Mouse (Mus musculus): ENCODE measurements around the gene Cep55. TPM values are rescaled to one million over a fixed set of nuclear protein-coding genes. Genes with fewer than 3 reads are reported as not detected.

Gene Cep55
- polyA plus RNA-seq, 1 experiment from 2014 or later = 30.3 TPM

DNA sequence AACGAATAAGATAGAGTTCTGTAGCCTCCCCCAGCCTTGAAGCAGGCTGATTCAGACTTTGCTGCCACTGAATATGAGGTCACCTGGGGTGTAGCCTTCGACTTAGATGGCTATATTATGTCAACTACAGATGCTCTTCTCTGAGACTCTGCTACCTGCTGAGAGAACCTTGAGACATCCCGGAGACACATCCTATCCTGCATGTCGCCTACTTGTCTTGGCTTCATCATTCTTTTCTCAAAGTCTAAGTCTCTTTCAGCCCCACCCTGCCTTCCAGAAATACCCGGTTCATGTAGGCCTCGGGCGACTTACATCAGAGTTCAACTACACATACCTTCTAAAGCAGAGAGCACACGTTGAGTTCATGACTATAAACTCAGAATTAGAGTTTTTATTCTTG, 2.1 kb downstream of the Cep55 start:
- peaks cover 19% of the 10 kb centered on the region for H3K36me3 ChIP-seq (ENCODE audit: insufficient read depth, low read length)
- no peak overlapping the region for H3K4me2 ChIP-seq (replicated peaks; ENCODE audit: low read depth, low read length)
- H3K27me3 ChIP-seq (ENCODE audit: insufficient read depth, low read length) = no peaks in the 10 kb centered on the region
- H3K4me3 ChIP-seq (ENCODE audit: low read length) = no peak overlapping the region
- H3K9ac ChIP-seq (replicated peaks; ENCODE audit: low read length) = no peak overlapping the region
- 90% methylated on average over 8 of the region's 8 CpGs for WGBS
- H3K27ac ChIP-seq (ENCODE audit: low read length) = no peak overlapping the region
- no peak for ATAC-seq (ENCODE audit: low FRiP score, low TSS enrichment)
- H3K9me3 ChIP-seq (ENCODE audit: low read length) = no peaks in the 10 kb centered on the region
- H3K4me1 ChIP-seq (ENCODE audit: insufficient read depth, low read length) = peaks cover 14% of the 10 kb centered on the region; the same call in 1 of the 2 replicates

DNA sequence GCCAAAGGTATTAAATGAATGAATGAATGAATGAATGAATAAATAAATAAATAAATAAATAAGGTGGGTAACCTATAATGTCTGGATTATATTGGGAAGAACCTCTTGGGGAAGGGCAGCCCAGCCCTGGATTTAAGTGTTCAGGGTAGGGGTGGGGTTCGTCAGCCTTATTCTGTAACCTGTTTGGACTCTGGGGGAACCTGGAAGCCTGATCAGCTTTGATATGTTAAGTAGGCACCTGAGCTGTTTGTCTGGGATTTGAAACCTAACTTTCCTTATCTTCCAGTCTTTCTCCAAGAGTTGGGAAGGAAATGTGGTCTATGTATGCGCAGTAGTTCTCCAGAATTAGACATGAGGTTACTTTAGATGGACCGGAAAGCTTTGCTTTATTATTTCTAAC, 8.4 kb downstream of the Cep55 start:
- 89% methylated on average over 3 of the region's 3 CpGs for WGBS
- Histone ChIP-seq H3K4me1 (ENCODE audit: insufficient read depth, low read length) (no peaks in the 10 kb centered on the region), H3K4me3 (ENCODE audit: low read length) (no peak overlapping the region), H3K27ac (ENCODE audit: low read length) (no peak overlapping the region), H3K27me3 (ENCODE audit: insufficient read depth, low read length) (no peaks in the 10 kb centered on the region), H3K9me3 (ENCODE audit: low read length) (no peaks in the 10 kb centered on the region), H3K9ac (replicated peaks; ENCODE audit: low read length) (no peak overlapping the region), H3K4me2 (replicated peaks; ENCODE audit: low read depth, low read length) (no peak overlapping the region), H3K36me3 (ENCODE audit: insufficient read depth, low read length) (peaks cover 24% of the 10 kb centered on the region)
- ATAC-seq (ENCODE audit: low FRiP score, low TSS enrichment) = no peak

DNA sequence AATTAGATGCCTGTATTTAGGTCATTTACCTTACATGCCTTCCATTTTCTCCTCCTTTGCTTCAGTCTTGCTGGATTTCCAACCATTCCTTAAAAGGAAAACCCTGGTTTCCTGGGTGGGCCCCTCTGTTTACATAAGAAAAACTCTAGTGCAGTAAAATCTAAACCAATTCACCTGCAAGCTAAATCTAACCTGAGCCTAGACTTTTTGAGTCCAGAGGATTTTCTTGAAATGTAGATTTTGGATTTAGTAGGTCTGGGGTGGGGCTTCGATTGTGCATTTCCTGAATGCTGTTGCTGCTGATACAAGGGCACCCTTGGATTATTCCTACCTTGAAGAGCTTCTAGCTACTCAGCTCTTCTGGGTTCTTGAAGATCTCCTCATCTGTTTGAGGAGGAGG, 9.2 kb downstream of the Cep55 start:
- Histone ChIP-seq H3K27me3 (ENCODE audit: insufficient read depth, low read length) (no peaks in the 10 kb centered on the region), H3K4me3 (ENCODE audit: low read length) (no peak overlapping the region), H3K27ac (ENCODE audit: low read length) (no peak overlapping the region), H3K9me3 (ENCODE audit: low read length) (no peaks in the 10 kb centered on the region), H3K36me3 (ENCODE audit: insufficient read depth, low read length) (peaks cover 26% of the 10 kb centered on the region), H3K9ac (replicated peaks; ENCODE audit: low read length) (no peak overlapping the region), H3K4me2 (replicated peaks; ENCODE audit: low read depth, low read length) (no peak overlapping the region), H3K4me1 (ENCODE audit: insufficient read depth, low read length) (no peaks in the 10 kb centered on the region)
- no peak for ATAC-seq (ENCODE audit: low FRiP score, low TSS enrichment)
- WGBS = 94% methylated on average over 1 of the region's 1 CpGs

DNA sequence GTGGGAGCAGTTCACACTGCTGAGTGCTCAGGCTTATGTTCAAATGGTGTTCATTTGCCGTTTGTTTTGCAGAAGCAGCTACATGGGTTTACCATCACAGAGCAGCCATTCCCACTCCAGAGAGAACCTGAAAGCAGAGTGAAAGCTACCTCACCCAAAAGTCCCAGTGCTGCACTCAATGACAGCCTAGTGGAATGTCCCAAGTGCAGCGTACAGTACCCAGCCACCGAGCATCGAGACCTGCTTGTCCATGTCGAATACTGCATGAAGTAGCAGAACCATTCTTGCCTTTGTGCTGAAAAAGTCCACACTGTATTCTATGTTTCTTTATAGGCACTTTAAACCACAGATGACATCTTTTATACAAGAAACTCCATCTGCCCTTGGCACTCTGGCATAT, 18.4 kb downstream of the Cep55 start:
- no peaks in the 10 kb centered on the region for H3K9me3 ChIP-seq (ENCODE audit: low read length)
- peaks cover 40% of the 10 kb centered on the region for H3K36me3 ChIP-seq (ENCODE audit: insufficient read depth, low read length)
- no peak overlapping the region for H3K27ac ChIP-seq (ENCODE audit: low read length)
- no peaks in the 10 kb centered on the region for H3K4me1 ChIP-seq (ENCODE audit: insufficient read depth, low read length)
- H3K4me3 ChIP-seq (ENCODE audit: low read length) = no peak overlapping the region
- no peaks in the 10 kb centered on the region for H3K27me3 ChIP-seq (ENCODE audit: insufficient read depth, low read length)
- 93% methylated on average over 5 of the region's 5 CpGs for WGBS
- no peak overlapping the region for H3K4me2 ChIP-seq (replicated peaks; ENCODE audit: low read depth, low read length)
- H3K9ac ChIP-seq (replicated peaks; ENCODE audit: low read length) = no peak overlapping the region
- no peak for ATAC-seq (ENCODE audit: low FRiP score, low TSS enrichment)

DNA sequence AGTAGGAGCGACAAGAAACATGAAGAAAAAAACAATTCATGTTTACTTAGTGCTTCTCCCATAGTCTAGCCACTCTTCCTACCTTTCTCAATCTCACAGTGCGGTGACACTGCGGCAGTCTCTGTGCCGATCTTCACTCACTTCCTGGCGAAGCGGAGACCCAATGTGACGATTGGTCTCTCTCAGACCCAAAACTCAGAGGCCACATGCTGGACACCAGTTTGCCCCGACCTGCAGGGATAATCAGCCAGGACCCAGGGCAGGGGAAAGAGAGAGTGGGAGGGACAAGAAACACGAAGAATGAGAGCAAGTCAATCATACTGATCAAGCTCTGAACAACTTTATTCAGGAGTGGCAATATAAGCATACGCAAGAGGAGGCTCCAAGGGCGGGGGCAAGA, 20.2 kb downstream of the Cep55 start:
- ATAC-seq (ENCODE audit: low FRiP score, low TSS enrichment) = no peak
- WGBS = 85% methylated on average over 11 of the region's 11 CpGs
- no peaks in the 10 kb centered on the region for H3K9me3 ChIP-seq (ENCODE audit: low read length)
- H3K4me1 ChIP-seq (ENCODE audit: insufficient read depth, low read length) = no peaks in the 10 kb centered on the region
- H3K27me3 ChIP-seq (ENCODE audit: insufficient read depth, low read length) = no peaks in the 10 kb centered on the region
- peaks cover 29% of the 10 kb centered on the region for H3K36me3 ChIP-seq (ENCODE audit: insufficient read depth, low read length)
- no peak overlapping the region for H3K27ac ChIP-seq (ENCODE audit: low read length)
- H3K9ac ChIP-seq (replicated peaks; ENCODE audit: low read length) = no peak overlapping the region
- no peak overlapping the region for H3K4me2 ChIP-seq (replicated peaks; ENCODE audit: low read depth, low read length)
- H3K4me3 ChIP-seq (ENCODE audit: low read length) = no peak overlapping the region

DNA sequence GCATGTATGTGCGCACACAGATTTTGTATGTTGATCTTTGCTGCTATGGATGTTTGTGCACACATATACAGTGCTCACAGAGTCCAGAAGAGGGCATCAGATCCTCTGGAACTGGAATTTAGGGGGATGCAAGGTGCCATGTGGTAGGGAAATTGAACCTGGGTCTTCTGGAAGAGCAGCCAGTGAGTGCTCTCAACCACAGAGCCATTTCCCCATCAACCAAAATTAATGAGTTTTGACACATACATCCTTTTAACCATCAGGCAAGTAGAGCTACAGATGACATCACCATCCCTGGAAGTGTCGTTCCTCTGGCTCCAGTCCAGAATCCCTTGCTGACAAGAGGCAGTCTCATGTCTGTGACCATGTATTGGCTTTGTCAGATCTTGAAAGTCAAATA, 21.4 kb downstream of the Cep55 start:
- Histone ChIP-seq H3K27ac (ENCODE audit: low read length) (no peak overlapping the region), H3K4me1 (ENCODE audit: insufficient read depth, low read length) (no peaks in the 10 kb centered on the region), H3K36me3 (ENCODE audit: insufficient read depth, low read length) (peaks cover 18% of the 10 kb centered on the region), H3K9ac (replicated peaks; ENCODE audit: low read length) (no peak overlapping the region), H3K4me3 (ENCODE audit: low read length) (no peak overlapping the region), H3K27me3 (ENCODE audit: insufficient read depth, low read length) (no peaks in the 10 kb centered on the region), H3K4me2 (replicated peaks; ENCODE audit: low read depth, low read length) (no peak overlapping the region), H3K9me3 (ENCODE audit: low read length) (no peaks in the 10 kb centered on the region)
- ATAC-seq (ENCODE audit: low FRiP score, low TSS enrichment) = no peak
- WGBS = 77% methylated on average over 2 of the region's 2 CpGs

DNA sequence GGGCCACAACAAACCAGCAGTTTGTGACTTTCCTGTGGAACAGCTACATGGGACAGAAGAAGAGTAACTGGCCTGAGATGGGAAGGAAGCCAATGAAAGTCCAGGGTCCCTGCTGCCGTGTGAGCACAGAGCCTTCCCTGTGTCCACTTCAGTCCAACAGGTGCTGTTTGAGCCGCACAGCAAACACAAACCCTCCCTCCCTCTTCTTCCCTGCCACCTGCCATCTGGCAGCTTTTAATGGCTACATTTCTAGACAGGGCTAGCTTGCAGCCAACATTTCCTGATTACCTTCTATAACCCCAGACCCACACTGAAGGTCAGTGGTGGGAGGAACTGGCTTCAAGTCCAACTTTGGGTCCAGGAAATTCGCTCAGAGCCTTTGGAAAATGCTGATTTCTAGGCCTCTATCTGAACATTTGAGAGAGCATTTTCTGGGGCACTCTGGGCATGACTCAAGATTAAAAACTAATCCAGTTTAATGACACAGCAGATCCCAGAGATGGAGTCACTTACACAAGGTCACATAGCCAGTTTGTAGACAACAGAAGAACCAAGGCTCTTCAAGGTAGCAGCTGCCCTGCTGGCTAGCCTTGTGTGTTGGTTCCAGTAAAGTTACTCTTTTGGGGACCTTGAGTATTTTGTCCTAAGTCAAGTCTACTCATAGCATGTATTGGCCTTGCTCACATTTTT, 23.2 kb downstream of the Cep55 start:
- Histone ChIP-seq H3K36me3 (ENCODE audit: insufficient read depth, low read length) (peaks cover 4% of the 10 kb centered on the region; the same call in 1 of the 2 replicates), H3K9ac (replicated peaks; ENCODE audit: low read length) (no peak overlapping the region), H3K27ac (ENCODE audit: low read length) (no peak overlapping the region), H3K27me3 (ENCODE audit: insufficient read depth, low read length) (no peaks in the 10 kb centered on the region), H3K4me2 (replicated peaks; ENCODE audit: low read depth, low read length) (no peak overlapping the region), H3K4me1 (ENCODE audit: insufficient read depth, low read length) (no peaks in the 10 kb centered on the region), H3K9me3 (ENCODE audit: low read length) (no peaks in the 10 kb centered on the region), H3K4me3 (ENCODE audit: low read length) (no peak overlapping the region)
- 63% methylated on average over 3 of the region's 3 CpGs for WGBS
- no peak for ATAC-seq (ENCODE audit: low FRiP score, low TSS enrichment)

DNA sequence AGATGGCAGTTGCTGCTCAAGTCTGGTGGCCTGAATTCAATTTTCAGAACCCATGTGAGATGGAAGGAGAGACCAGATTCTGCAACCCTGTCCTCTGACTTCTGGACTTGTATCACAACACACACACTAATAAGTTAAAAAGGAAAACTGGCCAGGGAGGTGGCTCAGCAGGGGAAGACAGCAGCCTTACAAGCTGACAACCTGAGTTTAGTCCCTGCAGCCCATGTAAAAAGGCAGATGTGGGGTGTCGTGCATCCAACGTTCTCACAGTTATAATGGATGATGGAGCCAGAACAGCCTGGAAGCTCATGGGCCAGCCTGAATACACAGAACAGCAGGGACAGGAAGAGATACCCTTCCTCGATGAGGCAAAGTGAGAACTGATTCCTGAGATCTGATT, 26.6 kb downstream of the Cep55 start:
- ATAC-seq (ENCODE audit: low FRiP score, low TSS enrichment) = no peak
- no peaks in the 10 kb centered on the region for H3K27me3 ChIP-seq (ENCODE audit: insufficient read depth, low read length)
- no peak overlapping the region for H3K4me2 ChIP-seq (replicated peaks; ENCODE audit: low read depth, low read length)
- no peaks in the 10 kb centered on the region for H3K9me3 ChIP-seq (ENCODE audit: low read length)
- H3K4me3 ChIP-seq (ENCODE audit: low read length) = no peak overlapping the region
- no peaks in the 10 kb centered on the region for H3K4me1 ChIP-seq (ENCODE audit: insufficient read depth, low read length)
- WGBS = 65% methylated on average over 3 of the region's 3 CpGs
- H3K9ac ChIP-seq (replicated peaks; ENCODE audit: low read length) = no peak overlapping the region
- H3K36me3 ChIP-seq (ENCODE audit: insufficient read depth, low read length) = no peaks in the 10 kb centered on the region
- no peak overlapping the region for H3K27ac ChIP-seq (ENCODE audit: low read length)

DNA sequence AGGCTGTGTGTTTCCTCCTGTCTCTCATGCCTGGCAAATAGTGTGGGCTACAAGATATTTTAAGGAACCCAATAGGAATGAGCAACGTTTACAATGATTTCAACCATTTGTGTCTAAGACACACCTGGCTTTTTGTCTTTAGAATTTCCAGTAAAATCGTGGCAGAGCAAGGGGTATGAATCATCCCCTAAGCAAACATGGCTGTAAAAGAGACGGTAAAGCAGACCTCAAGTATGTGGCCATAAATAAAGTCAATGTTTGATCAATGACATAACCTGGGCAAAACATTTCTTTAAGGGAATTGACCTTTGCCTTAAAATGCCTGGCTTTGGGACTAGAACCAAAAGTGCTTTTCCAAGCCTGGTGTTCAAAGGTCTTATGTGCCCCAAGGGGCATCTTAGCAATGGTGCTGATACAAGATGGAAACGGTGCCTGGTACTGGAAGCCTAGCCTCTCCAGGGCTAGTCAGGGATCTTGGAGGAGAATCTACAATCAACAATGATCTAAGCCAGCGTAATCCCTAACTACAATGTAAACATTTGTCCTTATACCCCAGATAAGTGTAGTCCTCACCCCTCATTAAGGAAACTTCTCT, 28.2 kb downstream of the Cep55 start:
- 45% methylated on average over 5 of the region's 5 CpGs for WGBS

DNA sequence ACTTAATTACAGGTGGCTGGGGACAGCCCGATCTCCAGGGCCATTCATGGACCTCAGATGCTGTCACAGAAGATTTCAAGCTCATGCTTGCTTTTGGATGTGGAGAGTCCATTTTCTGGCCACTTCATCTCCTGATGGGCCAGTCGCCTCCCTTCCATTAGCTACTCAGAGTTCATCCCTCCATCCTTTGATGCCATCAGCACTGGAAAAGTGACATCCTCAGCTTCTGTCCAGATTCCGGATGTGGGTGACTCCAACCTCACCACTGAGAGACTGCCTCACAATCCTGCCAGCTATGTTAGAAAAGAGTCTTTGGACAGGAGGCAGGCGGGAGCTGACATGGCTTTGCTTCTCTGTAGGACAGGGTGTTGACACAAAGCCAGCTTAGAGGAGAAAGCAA, 31.0 kb downstream of the Cep55 start:
- Histone ChIP-seq H3K27me3 (ENCODE audit: insufficient read depth, low read length) (no peaks in the 10 kb centered on the region), H3K27ac (ENCODE audit: low read length) (no peak overlapping the region), H3K4me3 (ENCODE audit: low read length) (no peak overlapping the region), H3K4me1 (ENCODE audit: insufficient read depth, low read length) (no peaks in the 10 kb centered on the region), H3K36me3 (ENCODE audit: insufficient read depth, low read length) (no peaks in the 10 kb centered on the region), H3K9me3 (ENCODE audit: low read length) (no peaks in the 10 kb centered on the region), H3K4me2 (replicated peaks; ENCODE audit: low read depth, low read length) (no peak overlapping the region), H3K9ac (replicated peaks; ENCODE audit: low read length) (no peak overlapping the region)
- 83% methylated on average over 4 of the region's 4 CpGs for WGBS
- no peak for ATAC-seq (ENCODE audit: low FRiP score, low TSS enrichment)

More for the DNA sequence above, 28.2 kb downstream of the Cep55 start:
- Histone ChIP-seq H3K9me3 (ENCODE audit: low read length) (no peaks in the 10 kb centered on the region), H3K36me3 (ENCODE audit: insufficient read depth, low read length) (no peaks in the 10 kb centered on the region), H3K4me2 (replicated peaks; ENCODE audit: low read depth, low read length) (no peak overlapping the region), H3K27ac (ENCODE audit: low read length) (no peak overlapping the region), H3K9ac (replicated peaks; ENCODE audit: low read length) (no peak overlapping the region), H3K4me1 (ENCODE audit: insufficient read depth, low read length) (no peaks in the 10 kb centered on the region), H3K27me3 (ENCODE audit: insufficient read depth, low read length) (no peaks in the 10 kb centered on the region), H3K4me3 (ENCODE audit: low read length) (no peak overlapping the region)
- ATAC-seq (ENCODE audit: low FRiP score, low TSS enrichment) = no peak

Measured in kidney, embryonic 16.5 days (tissue).